Mouse (Mus musculus) lung, postnatal 14 days (tissue): Measurements from ENCODE around the gene Tbx5.

Experiments used
- DNase-seq: peaks from one replicate; pipeline ENCODE4 v3.0.0; 2021

The Tbx5 gene

DNA sequence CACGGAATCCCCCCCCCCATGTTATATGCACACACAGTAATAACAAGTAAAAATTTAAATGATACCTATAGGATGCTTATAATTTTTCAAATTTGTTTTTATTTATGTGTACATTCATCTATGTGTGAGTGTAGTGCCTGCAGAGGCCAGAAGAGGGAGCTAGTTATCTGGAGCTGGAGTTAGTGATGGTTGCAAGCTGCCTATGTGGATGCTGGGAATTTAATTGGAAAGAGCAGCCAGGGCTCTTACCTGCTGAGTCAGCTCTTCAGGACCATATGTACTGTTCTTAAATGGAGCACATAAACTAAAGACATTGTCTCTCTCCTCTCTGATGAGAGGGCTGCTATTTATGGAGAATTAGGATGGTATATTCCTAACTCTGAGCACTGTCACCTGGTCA lies 17.2 kb upstream of the Tbx5 start:
- no peak for DNase-seq

DNA sequence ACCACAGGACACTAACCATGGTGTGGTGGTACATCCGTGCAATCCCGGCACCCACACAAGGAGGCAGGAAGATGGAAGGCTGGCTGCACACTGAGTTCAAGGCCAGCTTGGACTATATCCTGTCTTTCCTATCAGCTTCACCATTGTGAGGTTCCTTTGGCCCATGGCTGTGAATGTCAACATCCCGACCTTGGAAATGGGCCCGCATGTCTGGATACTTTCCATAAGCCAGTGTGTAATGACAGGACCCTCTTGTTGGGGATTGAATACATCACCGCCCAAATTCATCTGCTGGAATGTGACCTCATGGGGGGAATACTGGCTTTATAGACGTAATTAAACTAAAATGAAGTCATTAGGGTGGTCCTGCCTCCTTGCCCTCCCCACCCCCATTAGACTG lies 12.0 kb upstream of the Tbx5 start:
- no peak for DNase-seq

DNA sequence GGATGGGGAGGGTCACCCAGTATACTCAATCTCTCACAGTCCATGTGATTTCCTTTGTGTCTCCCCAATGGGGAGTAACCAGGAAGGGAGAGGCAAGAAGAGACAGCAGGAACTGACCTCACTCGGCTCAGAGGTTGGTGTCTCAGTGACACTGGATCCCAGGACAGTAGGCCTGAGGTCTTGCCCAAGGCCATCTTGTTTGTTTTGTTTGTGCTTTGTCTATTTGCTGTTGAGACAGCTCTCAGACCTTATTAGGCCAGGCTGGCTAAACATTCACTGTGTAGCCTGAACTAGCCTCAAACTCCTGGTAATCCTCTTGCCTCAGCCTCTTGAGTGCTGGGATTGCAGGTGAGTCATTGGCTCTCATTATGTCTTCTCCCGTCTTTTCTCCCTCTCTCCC lies 11.0 kb upstream of the Tbx5 start:
- DNase-seq = no peak

DNA sequence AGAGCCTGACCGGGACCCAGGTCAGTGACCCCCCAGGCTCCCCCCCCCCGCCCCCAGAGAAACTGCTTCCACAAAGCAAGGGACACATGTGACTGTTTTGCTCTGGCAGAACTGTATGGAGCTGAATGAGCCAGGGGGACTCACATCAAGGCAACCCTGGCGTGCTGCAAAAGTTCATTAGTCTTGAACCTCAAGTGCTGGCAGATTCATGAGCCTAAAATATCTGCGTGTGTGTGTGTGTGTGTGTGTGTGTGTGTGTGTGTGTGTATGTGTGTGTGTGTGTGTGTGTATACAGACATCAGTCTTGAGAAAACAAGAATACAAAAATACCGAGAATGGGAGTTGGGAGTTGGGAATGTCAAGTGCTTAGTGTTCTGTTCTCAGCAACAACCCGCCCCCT lies 5.1 kb upstream of the Tbx5 start:
- no peak for DNase-seq

DNA sequence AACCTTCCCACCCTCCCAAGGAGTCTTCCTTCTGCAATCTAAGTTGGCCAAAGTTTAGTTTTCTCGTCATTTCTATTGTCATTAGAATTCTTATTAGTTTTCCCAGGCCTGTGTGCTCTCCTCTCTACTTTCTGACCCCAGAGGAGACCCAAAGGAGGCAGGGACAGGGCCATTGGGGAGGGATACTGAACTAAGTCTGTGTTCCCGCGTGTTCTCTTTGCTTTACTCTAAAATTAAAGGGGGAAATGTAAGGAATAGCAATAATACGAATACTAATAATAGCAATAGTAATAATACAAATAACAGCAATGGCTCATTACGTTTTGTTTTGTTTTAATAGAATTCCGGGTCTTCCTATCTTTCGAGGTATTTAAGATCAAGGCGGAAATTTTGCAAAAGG lies 1.9 kb upstream of the Tbx5 start:
- no peak for DNase-seq

DNA sequence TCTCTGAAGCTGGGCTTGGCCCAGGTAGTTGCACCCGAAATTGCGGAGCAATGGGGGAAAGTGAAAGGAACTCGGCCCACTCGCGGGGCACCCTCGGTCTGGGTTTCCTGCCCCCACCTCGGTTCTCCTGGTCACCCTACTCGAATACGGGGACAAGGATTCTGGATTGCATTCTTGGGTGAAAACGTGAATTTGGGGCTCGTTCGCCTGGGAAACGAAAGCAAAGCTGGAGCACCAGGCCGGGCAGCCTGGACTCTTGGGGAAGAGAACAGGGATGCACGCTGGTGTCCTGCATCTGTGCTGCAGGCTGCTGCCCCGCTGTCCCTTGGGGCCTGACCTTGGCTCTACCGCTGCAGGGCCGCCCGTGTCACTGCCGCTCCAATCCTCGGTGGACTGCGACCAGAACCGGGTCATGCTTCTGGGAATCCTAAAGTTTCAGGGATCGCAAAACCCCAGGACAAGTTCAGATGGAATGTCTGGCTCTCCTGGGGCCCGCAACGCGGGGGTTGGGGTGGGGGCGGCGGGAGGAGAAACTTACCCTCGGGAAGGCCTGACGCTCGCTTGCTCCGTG lies 1.2 kb upstream of the Tbx5 start:
- DNase-seq = no peak

DNA sequence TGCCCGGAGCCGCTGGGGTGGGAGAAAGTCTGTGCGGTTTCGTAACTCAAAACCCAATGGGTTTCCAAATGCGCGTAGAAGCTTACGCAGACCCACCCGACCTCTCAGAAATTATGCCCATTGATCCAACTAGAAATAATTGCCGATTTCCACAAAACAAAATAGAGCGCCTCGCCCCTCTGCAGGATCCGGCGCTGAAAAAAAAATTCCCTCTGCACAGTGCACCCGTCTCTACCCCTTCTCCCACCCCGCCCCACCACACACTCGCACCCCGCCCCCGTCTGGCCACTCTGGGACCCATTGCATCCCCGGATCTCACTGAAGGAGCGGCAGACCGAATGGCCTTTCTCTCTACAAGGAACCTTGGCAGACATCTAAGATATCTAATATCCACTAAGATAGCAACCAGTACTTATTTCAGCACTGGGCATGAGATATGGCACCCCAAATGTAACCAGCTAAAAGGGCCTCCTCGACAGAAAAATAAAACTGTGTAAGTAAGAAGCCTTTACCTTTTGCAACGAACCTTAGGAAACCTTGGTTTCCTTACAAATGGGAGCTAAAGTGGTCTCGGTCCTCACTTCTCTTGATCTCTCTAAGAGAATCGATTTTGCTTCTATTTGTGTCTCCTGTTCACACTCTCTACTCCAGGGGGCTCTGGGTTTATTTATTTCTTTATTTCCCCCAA lies 533 bp upstream of the Tbx5 start:
- no peak for DNase-seq

DNA sequence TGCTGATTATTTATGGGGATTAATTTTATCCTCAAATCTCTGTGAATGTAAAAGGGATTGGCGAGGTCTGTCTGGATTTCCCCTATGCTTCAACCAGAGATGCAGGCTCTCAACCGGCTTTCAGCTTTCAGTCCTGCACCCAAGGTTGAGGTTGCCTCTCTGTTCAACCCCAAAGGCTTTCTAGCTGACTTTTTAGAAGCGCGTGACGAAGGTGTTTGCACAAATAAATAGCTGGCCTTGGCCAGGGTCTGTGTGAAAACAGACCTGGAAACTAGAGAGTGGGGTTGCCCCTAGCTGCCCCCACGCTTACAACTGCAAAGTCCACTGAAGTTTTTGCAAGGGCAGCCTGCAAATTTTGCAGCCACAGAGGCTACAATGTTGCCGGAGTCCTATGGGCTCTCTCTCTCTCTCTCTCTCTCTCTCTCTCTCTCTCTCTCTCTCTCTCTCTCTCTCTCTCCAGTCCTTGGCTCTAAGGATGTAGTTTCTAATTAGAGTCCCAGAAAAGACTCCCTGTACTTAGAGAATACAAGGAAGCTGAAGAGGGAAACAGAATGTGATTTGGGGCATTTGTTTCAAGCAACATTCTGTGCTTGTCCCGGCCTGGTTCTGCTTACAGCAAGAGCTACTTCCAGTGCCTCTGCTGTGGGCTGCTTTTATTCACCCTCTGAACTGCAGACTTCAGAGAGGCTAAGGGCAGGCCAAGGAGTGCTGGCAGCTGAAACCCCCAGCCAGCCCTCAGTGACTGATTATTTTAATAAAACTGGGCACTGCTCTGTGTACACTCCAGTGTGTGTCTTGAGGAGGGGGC lies 959 bp downstream of the Tbx5 start:
- no peak for DNase-seq

DNA sequence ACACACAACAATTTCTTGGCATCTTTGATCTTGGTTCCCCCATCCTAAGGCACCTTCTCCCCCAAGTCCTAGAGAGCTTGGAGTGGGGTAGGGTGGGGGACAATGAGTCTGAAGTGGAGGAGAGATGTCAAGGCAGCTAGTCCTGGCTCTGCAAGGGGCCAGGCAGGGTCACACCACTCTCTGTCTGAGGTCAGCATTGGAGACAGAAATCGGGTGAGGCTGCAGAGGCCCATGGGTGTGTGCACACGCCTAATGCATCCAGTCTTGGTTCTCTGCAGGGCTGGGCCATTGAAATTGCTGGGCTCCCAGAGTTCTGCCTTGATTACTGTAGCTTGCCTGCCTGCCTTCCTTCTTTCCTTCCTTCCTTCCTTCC lies 1.5 kb downstream of the Tbx5 start:
- DNase-seq = no peak

DNA sequence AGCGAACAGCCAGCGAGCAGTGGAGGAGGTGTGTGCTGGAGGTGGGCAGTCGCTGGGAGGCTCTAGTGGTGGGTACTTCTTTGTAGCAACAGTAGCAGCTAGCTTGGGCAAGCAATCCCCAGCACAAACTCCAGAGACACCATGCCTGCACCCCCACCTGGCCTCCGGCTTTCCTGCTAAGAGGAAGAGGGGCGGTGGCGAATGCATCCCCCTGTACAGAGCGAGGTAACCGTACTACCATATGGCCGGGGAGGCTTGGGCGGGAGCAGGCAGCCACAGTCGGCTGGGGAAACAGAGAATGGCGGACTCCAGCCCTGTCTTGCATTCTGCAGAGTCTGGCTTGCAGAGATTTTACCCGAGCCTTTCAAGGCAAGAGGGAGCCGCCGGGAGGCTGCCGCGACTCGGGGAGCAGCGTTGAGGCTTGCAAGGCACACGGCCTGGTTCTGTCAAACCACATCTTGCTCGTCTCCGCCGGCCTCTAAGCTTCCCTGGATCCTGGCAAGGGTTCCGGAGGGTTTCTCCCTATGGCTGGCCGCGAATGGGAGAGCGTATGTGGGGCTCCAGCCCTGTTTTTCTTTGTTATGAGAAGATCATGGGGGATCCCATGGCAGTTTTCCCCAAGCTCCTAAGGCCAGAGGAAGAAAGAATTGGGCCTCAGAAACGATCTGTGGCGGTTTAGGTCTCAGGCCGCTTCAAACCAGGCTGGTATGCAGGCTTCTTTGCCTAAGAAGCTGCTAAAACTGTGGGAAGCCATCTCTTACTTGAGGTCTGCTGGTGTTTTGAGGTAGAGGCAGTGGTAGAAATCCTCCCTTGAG lies 2.8 kb downstream of the Tbx5 start:
- no peak for DNase-seq

DNA sequence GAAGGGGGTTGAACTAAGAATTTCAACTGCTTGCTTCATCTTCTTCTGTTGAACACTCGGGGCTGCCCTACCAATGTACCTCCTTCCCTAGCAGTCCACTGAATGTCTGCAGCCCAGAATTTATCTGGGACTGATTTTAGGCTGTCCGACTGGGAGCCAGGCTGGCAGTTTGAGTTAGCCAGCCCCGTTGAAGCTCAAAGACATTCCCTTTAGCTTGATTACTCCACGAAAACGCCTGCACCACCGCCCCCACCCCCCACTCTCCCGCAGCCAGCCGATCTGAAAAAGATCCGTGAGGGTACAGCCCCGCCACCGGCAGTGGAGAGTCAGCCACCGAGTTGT lies 3.4 kb downstream of the Tbx5 start:
- no peak for DNase-seq

DNA sequence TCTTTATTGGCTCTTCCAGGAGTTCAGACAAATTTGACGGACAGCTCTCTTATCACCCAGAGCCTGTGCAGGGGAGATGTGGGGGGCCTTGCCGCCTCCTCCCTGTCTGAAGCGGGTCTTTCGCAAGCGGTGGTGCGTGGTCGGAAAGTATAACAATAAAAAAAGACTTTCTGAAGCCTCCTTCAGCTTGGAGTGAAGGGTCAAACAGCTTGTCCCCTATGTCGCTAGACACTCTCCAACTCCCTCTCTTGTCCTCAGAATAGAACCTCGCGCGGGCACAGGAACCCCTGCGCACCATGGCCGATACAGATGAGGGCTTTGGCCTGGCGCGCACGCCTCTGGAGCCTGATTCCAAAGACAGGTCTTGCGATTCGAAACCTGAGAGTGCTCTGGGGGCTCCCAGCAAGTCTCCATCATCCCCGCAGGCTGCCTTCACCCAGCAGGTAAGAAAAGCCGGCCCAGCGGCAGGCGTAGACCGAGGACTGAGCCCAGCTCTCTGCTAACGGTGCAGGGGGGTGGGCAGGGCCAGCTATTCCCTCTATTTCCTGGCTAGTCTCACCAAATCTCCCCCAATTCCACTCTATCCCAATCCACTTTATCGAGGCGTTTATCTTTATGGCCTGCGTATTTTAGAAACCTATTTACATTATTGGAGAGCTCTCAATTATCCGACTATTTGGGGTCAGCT lies 4.3 kb downstream of the Tbx5 start:
- DNase-seq = no peak

DNA sequence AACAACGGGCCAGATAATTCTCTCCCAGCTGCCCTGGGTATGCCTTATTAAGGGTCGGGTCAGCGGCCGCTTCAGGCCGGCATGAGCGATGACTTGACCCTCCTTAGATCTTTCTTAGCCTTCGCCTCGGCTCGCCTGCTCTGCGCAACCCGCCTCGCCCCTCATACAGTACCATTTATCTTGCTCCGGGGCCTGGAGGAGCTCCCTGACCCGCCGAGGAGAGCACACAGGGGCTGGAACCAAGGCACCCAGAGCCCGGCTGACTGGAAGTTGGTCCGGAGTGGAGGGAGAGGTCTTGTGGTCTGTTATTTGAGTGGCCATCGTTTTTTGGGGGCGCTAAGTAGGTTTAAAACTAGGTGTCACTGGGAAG lies 4.8 kb downstream of the Tbx5 start:
- DNase-seq = no peak

DNA sequence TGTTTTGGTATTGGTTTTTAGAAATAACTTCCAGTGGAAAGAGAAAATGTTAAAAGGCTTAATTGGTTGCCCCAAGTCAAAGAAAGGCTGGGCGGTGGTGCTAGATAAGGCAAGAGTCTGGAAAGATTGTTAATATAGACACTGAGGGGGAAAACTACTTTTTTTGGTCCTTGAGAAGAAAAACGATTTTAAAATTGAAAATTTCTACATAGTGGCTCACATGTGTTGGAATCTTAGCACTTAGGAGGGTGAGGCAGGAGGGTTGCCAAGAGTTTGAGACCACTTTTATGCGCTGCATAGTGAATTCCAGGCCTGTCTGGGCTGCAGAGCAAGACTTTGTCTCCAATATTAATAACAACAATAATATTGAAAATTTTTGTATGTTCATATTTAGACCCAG lies 5.4 kb downstream of the Tbx5 start:
- no peak for DNase-seq

DNA sequence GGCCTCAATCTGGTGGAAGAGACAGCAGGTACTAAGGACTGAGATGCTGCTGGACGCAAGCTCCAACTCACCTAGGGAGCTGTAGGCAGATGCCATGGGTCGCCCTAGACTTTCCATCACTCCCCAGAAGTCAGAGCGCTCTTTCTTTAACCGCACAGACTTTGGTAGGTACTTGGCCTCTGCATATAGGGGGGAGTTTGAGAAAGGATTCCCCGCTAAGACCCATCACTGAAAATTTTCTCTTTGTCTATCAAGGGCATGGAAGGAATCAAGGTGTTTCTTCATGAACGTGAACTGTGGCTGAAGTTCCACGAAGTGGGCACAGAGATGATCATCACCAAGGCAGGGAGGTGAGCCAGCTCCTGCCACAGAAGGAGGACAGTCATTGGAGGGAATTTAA lies 6.0 kb downstream of the Tbx5 start:
- no peak for DNase-seq

DNA sequence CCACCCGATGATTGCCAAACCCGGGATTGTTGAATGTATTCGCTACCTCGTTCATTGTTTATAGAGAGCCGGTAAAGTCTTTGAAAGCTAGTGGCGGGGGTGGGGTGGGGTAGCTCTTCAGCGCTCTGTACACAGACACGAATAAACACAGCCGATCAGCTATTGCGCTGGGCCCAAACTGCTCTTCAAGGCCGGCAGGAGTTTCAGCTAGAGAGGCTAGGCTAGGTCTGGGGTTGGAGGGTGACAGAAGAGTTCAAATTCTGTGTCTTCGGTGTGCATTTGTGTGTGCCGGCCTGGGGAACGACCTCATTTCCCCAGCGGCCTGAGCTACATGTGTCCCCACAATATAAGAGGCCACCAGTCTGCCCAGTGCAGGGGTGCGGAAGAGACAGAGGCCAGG lies 6.7 kb downstream of the Tbx5 start:
- DNase-seq = no peak

DNA sequence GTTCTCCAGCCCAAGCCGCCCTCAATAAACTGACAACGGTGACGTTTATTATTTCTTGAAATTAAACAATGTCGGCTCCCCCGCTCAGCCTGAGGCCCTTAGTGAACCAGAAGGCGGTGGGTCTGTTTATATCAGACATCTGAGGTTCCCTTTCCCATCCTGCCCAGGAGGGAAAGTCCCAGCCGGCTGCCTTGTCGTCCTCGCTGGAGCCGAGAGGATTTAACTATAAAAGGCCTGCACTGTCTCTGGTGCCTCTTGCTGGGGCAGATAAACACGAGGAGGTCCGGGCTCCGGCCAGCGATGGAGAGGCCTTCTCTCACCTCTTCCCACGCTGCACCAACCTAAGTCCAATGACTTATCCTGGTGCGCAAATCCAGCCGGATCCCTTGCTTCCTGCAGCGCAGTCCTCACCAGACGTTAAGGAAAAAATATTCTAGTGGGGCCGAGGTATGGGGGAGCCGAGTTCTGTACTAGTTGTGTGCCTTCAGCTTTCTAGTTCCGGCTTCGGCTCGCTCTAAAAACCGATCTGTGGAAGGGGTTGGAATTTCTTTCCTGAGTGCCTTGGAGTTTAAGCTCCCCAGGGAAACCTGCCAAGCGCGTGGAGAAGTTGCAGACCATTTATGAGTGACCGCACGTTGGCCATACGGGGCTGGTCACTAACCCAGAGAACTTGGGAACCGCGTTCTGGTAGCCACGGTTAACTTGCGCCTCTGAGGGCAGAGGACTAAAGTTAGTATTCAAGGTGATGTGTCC lies 7.3 kb downstream of the Tbx5 start:
- DNase-seq = no peak

DNA sequence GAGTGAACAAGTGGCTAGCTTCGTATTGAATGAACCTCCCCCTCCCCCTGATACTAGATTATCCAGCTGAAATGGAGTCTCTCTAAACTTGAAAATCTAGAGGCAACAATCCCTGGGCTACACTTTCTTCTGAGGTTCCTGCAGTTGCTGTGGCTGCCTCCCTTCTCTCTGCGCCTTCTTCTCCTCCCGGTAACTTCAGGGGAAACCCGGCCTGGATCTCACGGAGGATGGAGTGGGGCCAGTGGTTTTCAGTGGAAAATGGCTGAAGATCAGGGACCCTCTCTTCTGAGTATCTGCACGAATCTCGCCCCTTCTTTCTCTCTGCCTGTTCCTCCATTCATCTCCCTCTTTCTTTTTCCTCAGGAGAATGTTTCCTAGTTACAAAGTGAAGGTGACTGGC lies 7.9 kb downstream of the Tbx5 start:
- no peak for DNase-seq

DNA sequence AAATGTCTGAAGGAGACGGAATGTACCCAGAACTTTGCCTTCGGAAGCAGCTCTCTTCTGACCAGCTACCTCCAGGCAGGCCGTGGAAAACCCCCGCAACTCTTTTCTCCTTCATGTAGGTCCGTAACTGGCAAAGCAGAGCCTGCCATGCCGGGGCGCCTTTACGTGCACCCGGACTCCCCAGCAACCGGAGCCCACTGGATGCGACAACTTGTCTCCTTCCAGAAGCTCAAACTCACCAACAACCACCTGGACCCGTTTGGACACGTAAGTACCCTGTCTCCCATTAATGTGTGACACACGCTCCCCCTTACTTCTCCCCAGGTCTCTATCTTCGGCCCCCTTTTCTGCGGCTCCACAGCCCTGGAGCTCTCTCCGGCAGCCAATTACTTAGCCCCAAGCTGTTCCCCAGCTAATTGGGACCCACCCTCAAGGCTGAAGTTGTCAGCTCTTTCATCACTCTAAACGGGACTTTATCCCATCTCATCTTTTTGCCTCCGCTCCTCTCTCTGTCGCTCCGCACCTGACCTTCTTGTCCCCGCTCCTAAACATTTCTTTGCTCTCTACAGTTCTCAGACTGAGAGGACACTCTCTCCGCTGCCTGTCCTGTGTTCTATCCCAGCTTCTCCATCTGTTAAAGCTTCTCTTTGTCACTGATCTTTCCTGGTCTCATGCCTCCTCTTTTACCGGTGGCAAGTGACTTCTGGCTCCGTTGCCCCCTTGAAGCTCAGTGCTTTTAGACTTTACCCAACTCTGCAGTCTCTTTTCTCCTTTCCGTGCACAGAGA lies 9.4 kb downstream of the Tbx5 start:
- DNase-seq = no peak

DNA sequence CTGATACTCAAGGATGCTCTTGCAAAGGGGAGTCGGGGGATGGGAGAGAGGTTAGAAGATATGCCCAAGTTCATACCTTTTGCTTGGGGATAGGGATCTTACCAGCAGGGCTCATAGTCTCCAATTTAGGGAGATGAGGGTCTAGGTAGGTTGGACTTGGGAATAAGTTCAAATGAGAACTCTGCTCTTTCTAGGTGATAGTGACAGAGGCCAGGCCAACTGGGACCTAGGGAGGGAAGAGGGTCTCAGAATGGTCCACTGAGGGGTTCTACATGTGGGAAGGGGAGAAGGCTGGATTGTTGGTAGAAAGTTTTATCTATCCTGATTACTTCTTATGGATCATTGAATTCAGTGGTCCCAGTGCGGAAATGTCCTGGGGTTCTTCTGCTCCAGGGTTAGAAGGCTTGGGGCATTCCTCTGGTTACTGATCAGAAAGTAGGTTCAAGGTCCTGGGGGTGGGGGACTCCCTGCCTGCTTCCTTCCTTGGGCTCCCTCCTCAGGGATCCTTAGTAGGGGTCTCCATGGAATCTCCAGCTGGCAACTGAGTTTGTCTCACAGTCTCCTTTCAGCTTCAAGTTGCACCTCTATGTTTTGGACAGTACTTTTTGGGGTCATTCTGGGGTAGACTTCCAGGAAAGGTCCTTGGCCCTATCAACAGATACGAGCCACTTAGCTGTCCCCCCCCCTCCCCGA lies 10.4 kb downstream of the Tbx5 start:
- DNase-seq = no peak

DNA sequence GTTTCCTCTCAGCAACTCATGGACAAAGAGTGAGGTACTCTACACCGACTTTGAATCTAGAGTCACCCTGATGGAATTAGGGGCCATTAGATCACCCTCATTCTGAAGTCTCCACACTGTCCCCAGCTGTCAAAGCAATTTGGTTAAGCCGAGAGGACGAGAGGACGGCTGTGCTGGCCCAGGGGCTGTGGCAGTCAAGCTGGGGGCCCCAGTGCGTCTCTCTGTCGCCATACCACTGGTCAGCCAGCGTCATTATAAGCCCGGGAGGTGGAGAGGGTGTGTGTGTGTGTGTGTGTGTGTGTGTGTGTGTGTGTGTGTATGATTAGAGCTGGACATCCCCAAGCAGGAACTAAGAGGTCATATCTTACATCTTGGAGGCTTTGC lies 10.9 kb downstream of the Tbx5 start:
- DNase-seq = no peak
